Mouse (Mus musculus): ENCODE results near the gene Daxx. TPM values are rescaled to one million over a fixed set of nuclear protein-coding genes. Genes with fewer than 3 reads are reported as not detected.
A peak's percentile ranks its signal among the peaks of the same experiment; 100 is the strongest.
"Not testable (repeated sequence)": the region's sequence is repeated elsewhere in the genome, so short reads cannot be mapped to it uniquely, and the experiment has no call there.

Daxx gene
- polyA plus RNA-seq (2015; fragmentation: Nextera tagmentation; extraction: Ambion mirVana) = 33.4 and 39.5 TPM in 2 replicates

DNA sequence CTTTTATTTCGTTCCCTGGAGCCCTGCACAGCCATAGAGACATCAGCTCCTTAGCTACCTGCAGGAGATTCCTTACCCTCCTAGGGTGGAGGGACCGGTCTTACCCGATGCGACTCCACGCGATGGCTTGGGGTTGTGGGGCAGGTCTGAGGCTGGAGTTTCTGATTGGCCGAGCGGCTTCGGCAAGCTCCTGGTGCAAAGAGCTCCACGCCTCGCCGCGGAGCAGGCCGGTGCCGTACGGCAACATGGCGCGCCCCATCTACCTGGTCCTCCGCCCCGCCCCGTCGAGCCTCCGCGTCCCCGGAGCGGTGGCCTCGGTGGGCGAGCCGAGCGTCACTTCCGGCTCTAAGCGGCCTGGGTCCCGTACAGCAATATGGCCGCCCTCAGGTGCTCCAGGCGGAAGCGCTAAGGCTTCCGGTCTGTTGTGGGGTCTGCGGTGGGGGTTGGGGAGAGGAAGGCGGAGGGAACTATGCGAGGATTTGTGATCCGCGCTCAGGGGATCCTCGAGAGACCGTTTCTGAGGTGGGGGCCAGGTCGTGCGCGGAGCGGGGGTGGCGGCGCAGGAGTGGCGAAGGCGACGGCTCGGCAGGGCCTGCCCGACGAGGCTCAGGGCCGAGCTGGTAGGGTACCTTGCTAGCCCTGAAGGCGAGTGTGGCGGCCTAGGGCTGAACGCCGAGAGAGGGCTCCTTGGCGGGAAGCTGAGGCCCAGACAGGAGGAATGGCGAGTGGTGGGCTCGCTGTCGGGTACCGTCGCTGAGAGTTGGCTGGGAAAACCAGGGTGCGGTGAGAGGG is at the start of gene Daxx:
TSS of gene Daxx (plus strand) at position 338 of the 792 bp plus-strand sequence.
- TF ChIP-seq CTCF (IDR thresholded peaks at IDR 0.05; ENCODE audit: low read depth) = no peak
- Histone ChIP-seq H3K9ac (ENCODE audit: low read depth, low read length) (peak within 1 kb of the TSS; percentile 87), H3K4me3 (replicated peaks; ENCODE audit: low read depth, low read length) (peak within 1 kb of the TSS; percentile 83), H3K27ac (peak within 1 kb of the TSS; percentile 96), H3K36me3 (ENCODE audit: insufficient read depth, low read length) (peaks cover 28% of the 10 kb centered on the region), H3K4me1 (replicated peaks; ENCODE audit: insufficient read depth, low read length) (peaks cover 20% of the 10 kb centered on the region), H3K27me3 (ENCODE audit: insufficient read depth, low read length) (no peaks in the 10 kb centered on the region), H3K9me3 (replicated peaks; ENCODE audit: low read length) (no peaks in the 10 kb centered on the region), H3K4me2 (ENCODE audit: low read length) (peak within 1 kb of the TSS; percentile 97)
- peak; percentile 97 for ATAC-seq (replicated peaks; ENCODE audit: low FRiP score, low read depth)
- peak; percentile 98 for DNase-seq (ENCODE audit: low spot score)
- under 1% methylated on average over 68 of the region's 68 CpGs for whole genome bisulfite sequencing

DNA sequence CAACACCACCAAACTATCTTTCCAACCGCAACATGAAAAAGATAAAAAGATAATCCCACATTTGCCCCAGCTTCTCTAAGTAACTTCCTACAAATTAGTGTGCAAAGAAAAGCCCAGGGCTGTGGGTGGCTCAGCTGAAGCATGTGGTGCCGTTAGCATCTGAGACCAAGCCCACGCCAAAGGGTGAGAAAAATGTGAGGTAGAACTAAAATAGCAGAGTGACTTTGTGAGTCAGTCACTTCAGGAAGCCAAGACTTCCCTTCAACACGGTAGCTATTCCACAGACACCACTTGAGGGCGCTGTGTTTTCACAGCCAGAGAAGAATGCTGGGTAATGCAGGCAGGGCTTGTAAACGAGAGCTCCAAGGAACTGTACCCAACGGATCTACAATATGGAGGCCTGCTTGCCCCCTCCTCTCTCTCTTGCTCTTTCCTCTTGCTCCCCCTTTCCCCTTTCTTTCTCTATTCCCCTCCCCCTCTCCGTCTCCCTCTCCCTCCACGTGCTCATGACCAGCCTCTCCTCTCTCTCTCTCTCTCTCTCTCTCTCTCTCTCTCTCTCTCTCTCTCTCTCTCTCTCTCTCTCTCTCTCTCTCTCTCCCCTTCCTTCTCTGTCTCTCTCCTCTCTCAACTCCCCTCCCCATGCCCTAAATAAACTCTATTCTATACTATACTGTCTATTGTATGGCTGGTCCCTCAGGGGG is 43.7 kb upstream of the Daxx start:
- peak; percentile 55 for DNase-seq (ENCODE audit: low spot score)
- WGBS = 42% methylated on average over 9 of the region's 9 CpGs

DNA sequence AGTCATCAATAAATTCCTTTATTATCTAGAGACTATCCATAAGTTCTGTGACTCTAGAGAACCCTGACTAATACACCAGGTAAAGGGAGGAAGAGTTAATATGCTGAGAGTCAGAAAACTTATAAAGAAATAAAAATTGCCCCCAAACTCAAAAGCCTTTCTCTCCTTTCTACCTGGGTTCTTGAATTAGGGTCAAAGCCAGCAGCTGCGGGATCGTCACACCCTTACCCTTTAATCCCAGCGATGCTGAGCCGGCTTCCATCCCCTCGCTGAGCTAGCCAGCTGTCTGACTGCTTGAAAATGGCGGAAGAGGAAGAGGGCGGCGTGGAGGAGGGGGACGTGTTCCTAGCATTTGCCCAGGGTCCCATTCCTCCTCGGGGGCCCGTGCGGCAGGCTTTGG is 35.7 kb upstream of the Daxx start, which contains the start of gene Gm7029:
TSS of gene Gm7029 (plus strand) at position 301 of the 400 bp plus-strand sequence.
- H3K4me1 ChIP-seq (replicated peaks; ENCODE audit: insufficient read depth, low read length); H3K9ac ChIP-seq (ENCODE audit: low read depth, low read length); H3K27me3 ChIP-seq (ENCODE audit: insufficient read depth, low read length); ATAC-seq (replicated peaks; ENCODE audit: low FRiP score, low read depth); H3K27ac ChIP-seq; H3K4me2 ChIP-seq (ENCODE audit: low read length); H3K9me3 ChIP-seq (replicated peaks; ENCODE audit: low read length); H3K4me3 ChIP-seq (replicated peaks; ENCODE audit: low read depth, low read length); H3K36me3 ChIP-seq (ENCODE audit: insufficient read depth, low read length); DNase-seq (ENCODE audit: low spot score): not testable (repeated sequence)
- whole genome bisulfite sequencing = 79% methylated on average over 4 of the region's 12 CpGs

More for the DNA sequence above, 43.7 kb upstream of the Daxx start:
- no peak for ATAC-seq (replicated peaks; ENCODE audit: low FRiP score, low read depth)
- no peak overlapping the region for H3K27ac ChIP-seq
- H3K9ac ChIP-seq (ENCODE audit: low read depth, low read length) = no peak overlapping the region
- no peak overlapping the region for H3K4me2 ChIP-seq (ENCODE audit: low read length)
- H3K36me3 ChIP-seq (ENCODE audit: insufficient read depth, low read length) = no peaks in the 10 kb centered on the region
- H3K27me3 ChIP-seq (ENCODE audit: insufficient read depth, low read length) = no peaks in the 10 kb centered on the region
- no peaks in the 10 kb centered on the region for H3K9me3 ChIP-seq (replicated peaks; ENCODE audit: low read length)
- TF ChIP-seq CTCF (IDR thresholded peaks at IDR 0.05; ENCODE audit: low read depth) = peak; percentile 66
- H3K4me1 ChIP-seq (replicated peaks; ENCODE audit: insufficient read depth, low read length) = no peaks in the 10 kb centered on the region
- H3K4me3 ChIP-seq (replicated peaks; ENCODE audit: low read depth, low read length) = no peak overlapping the region

DNA sequence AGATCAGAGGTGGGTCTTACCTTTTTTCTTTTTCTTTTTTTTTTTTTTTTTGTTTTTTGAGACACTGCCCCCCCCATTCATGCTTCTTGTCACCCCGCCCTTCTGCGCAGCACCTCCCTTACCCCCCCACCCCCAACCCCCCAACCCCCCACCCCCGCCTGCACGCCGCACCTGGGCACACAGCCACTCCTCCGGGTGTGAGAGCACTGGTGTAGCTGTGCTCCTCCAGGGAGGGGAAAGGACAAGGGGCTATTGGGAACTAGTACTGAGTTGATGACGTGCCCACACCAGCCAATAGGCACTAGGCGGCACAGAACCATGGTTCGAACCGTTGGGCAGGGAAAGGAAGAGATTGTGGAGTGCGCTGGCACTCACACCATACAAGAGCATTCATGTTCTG is 34.8 kb upstream of the Daxx start:
- Histone ChIP-seq H3K9me3 (replicated peaks; ENCODE audit: low read length) (no peaks in the 10 kb centered on the region), H3K4me1 (replicated peaks; ENCODE audit: insufficient read depth, low read length) (no peaks in the 10 kb centered on the region), H3K4me2 (ENCODE audit: low read length) (no peak overlapping the region), H3K9ac (ENCODE audit: low read depth, low read length) (no peak overlapping the region), H3K4me3 (replicated peaks; ENCODE audit: low read depth, low read length) (no peak overlapping the region), H3K27ac (no peak overlapping the region), H3K27me3 (ENCODE audit: insufficient read depth, low read length) (no peaks in the 10 kb centered on the region), H3K36me3 (ENCODE audit: insufficient read depth, low read length) (0 out of 2 replicates have a peak, but pooled peaks cover 3% of the 10 kb centered on the region)
- DNase-seq (ENCODE audit: low spot score) (no peak), ATAC-seq (replicated peaks; ENCODE audit: low FRiP score, low read depth) (no peak)
- 89% methylated on average over 8 of the region's 11 CpGs for WGBS
- no peak for TF ChIP-seq CTCF (IDR thresholded peaks at IDR 0.05; ENCODE audit: low read depth)

DNA sequence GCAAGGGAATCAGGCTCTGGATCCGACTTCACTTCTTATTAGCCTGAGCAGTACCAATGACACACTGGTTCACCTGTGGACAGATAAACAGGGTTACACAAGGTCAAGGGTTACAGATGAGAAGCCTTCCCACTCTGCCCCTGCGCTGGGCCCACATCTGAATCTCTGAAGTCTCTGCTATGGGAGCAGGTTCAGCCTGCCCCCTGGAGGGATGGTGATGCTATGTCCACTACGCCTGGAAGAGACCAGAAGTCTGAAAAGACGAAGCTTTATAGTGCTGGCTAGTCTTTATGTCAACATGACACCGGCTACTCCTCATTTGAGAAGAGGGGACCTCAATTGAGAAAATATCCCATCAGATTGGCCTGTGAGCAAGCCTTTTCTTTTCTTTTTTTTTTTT is 33.4 kb upstream of the Daxx start:
- not testable (repeated sequence) for H3K9ac ChIP-seq (ENCODE audit: low read depth, low read length); H3K4me1 ChIP-seq (replicated peaks; ENCODE audit: insufficient read depth, low read length); H3K27ac ChIP-seq; H3K27me3 ChIP-seq (ENCODE audit: insufficient read depth, low read length); H3K4me2 ChIP-seq (ENCODE audit: low read length); H3K9me3 ChIP-seq (replicated peaks; ENCODE audit: low read length); H3K36me3 ChIP-seq (ENCODE audit: insufficient read depth, low read length); H3K4me3 ChIP-seq (replicated peaks; ENCODE audit: low read depth, low read length); ATAC-seq (replicated peaks; ENCODE audit: low FRiP score, low read depth)
- peak; percentile 15 for DNase-seq (ENCODE audit: low spot score)
- peak; percentile 44; the same call in 1 of the 2 replicates for TF ChIP-seq CTCF (IDR thresholded peaks at IDR 0.05; ENCODE audit: low read depth)
- WGBS = 83% methylated on average over 5 of the region's 5 CpGs

DNA sequence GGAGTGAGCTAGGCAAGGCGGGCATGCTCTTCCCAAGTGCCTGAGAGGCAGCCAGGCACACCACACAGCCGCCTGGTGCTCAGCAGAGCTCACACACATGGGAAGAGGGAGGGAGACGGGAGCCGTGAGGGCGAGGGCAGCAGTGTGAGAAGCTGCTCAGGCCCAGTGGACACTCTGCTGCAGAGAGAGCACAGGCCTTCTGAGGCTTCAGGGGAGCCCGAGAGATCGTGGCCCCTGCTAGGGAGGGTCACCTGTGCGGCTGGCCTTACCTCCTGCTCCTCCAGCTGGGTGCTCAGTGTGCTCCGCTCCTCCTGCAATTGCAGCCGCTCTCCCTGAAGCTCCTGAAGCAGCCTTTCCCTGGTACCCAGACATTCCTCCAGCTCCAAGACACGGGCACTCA is 24.9 kb upstream of the Daxx start:
- H3K9ac ChIP-seq (ENCODE audit: low read depth, low read length); H3K4me2 ChIP-seq (ENCODE audit: low read length); H3K36me3 ChIP-seq (ENCODE audit: insufficient read depth, low read length); DNase-seq (ENCODE audit: low spot score); H3K4me1 ChIP-seq (replicated peaks; ENCODE audit: insufficient read depth, low read length); H3K4me3 ChIP-seq (replicated peaks; ENCODE audit: low read depth, low read length); ATAC-seq (replicated peaks; ENCODE audit: low FRiP score, low read depth); H3K9me3 ChIP-seq (replicated peaks; ENCODE audit: low read length); H3K27me3 ChIP-seq (ENCODE audit: insufficient read depth, low read length); H3K27ac ChIP-seq: not testable (repeated sequence)
- WGBS = 89% methylated on average over 10 of the region's 11 CpGs

DNA sequence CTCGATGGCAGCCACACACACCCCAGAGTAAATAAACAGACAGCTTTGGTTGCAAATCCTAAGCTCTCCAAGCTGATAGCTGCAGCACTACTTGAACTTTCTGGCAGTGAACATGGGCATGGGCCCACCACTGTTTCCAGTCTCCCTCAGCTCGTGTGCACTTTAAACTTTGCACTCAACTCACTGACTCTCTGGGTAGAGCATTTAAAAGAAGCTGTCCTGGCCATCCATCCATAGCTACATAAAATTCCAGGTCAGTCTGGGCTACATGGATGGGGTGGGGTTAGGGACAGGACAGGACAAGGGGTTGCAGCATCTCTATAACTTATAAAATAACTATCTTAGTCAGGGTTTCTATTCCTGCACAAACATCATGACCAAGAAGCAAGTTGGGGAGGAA is 21.4 kb upstream of the Daxx start:
- H3K27ac ChIP-seq; H3K4me3 ChIP-seq (replicated peaks; ENCODE audit: low read depth, low read length); H3K27me3 ChIP-seq (ENCODE audit: insufficient read depth, low read length); H3K9me3 ChIP-seq (replicated peaks; ENCODE audit: low read length); H3K4me2 ChIP-seq (ENCODE audit: low read length); DNase-seq (ENCODE audit: low spot score); ATAC-seq (replicated peaks; ENCODE audit: low FRiP score, low read depth); H3K36me3 ChIP-seq (ENCODE audit: insufficient read depth, low read length); H3K4me1 ChIP-seq (replicated peaks; ENCODE audit: insufficient read depth, low read length); H3K9ac ChIP-seq (ENCODE audit: low read depth, low read length): not testable (repeated sequence)
- 53% methylated on average over 2 of the region's 2 CpGs for WGBS

DNA sequence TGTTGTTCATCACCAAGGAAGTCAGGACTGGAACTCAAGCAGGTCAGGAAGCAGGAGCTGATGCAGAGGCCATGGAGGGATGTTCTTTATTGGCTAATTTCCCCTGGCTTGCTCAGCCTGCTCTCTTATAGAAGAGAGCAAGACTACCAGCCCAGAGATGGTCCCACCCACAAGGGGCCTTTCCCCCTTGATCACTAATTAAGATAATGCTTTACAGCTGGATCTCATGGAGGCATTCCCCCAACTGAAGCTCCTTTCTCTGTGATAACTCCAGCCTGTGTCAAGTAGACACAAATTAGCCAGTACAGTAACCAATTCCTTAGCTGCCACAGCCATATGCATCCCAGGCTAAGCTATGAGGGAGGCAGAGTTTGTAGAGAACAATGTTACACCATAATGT is 21.0 kb upstream of the Daxx start:
- H3K9ac ChIP-seq (ENCODE audit: low read depth, low read length); H3K4me3 ChIP-seq (replicated peaks; ENCODE audit: low read depth, low read length); ATAC-seq (replicated peaks; ENCODE audit: low FRiP score, low read depth): not testable (repeated sequence)

DNA sequence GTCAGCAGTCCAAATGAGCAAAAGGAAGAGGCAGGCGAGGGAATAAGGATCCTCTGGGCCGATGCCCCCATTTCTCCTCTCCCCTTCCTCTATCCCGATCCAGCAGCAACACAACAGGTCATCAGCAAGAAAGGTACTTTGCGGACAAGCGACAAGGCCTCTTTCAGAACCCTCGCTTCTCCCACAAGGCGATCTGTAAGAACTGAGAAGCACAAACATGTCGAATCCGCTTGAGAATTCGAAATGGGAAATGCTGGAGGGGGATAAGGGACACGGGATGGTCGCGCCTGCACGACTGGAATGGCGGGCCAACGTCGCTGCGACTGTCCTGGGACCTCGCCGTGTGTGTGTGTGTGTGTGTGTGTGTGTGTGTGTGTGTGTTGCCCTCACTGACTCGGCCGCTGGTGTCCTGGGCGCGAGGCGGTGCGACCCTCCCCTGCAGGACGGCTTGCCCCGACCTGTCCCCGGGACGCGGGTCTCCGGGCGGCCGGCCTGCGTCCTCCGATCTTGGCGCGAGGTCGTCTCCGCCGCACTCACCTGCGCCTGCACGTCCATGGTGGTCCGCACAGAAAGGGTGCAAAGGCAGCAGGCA is 19.2 kb upstream of the Daxx start:
- not testable (repeated sequence) for H3K27me3 ChIP-seq (ENCODE audit: insufficient read depth, low read length); ATAC-seq (replicated peaks; ENCODE audit: low FRiP score, low read depth); H3K27ac ChIP-seq; H3K36me3 ChIP-seq (ENCODE audit: insufficient read depth, low read length); H3K4me1 ChIP-seq (replicated peaks; ENCODE audit: insufficient read depth, low read length); DNase-seq (ENCODE audit: low spot score); H3K9me3 ChIP-seq (replicated peaks; ENCODE audit: low read length)
- Histone ChIP-seq H3K9ac (ENCODE audit: low read depth, low read length) (peak overlapping the region; percentile 53), H3K4me2 (ENCODE audit: low read length) (peak overlapping the region; percentile 66), H3K4me3 (replicated peaks; ENCODE audit: low read depth, low read length) (peak overlapping the region; percentile 62)
- WGBS = under 1% methylated on average over 38 of the region's 44 CpGs

More for the DNA sequence above, 21.0 kb upstream of the Daxx start:
- H3K4me1 ChIP-seq (replicated peaks; ENCODE audit: insufficient read depth, low read length); H3K36me3 ChIP-seq (ENCODE audit: insufficient read depth, low read length); H3K27ac ChIP-seq; H3K27me3 ChIP-seq (ENCODE audit: insufficient read depth, low read length); DNase-seq (ENCODE audit: low spot score); H3K9me3 ChIP-seq (replicated peaks; ENCODE audit: low read length): not testable (repeated sequence)
- 0 out of 2 replicates have a peak overlapping the region, but pooled peaks have one; percentile 7 for H3K4me2 ChIP-seq (ENCODE audit: low read length)

All from kidney, postnatal 0 days (tissue).